Mouse (Mus musculus): Measurements from ENCODE around the gene Myh6.

DNA sequence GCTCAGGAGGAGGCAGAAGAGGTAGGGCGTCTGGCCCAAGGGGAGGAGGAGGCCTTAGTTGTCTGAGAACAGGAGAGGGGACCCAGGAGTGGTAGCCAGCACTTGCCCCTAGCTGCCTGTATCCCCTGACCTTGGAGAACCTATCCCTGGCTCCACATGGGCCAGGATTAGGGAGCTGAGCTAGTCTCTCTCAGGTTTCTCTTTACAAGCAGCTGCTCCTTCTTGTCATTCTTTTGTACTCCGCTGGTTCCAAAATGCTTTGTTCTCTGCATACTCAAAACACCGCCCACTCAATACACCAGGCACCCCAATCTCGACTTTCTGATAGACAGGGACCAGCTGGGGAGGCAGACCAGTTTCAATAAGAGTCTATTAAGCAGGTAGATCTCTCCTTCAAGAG, 30.6 kb upstream of the Myh6 start:
- TF ChIP-seq EP300 (IDR thresholded peaks at IDR 0.05; ENCODE audit: low read depth), result no peak
- no peak for TF ChIP-seq CTCF (IDR thresholded peaks at IDR 0.05; ENCODE audit: low read depth)

All from heart, postnatal 0 days (tissue).